Mouse (Mus musculus) intestine, postnatal 0 days (tissue): ENCODE data around the gene Zfp759. TPM values are rescaled to one million over a fixed set of nuclear protein-coding genes. Genes with fewer than 3 reads are reported as not detected.
A peak's percentile ranks its signal among the peaks of the same experiment; 100 is the strongest.
"Not testable (repeated sequence)": the region's sequence is repeated elsewhere in the genome, so short reads cannot be mapped to it uniquely, and the experiment has no call there.

Experiments
- ATAC-seq: fragments of 200-750 bp; cut with Nextera tagmentation; 2 replicates; pipeline ENCODE4 v1.8.0; 2017; ENCODE audit warnings: mild to moderate bottlenecking, moderate TSS enrichment, moderate library complexity
- H3K27ac ChIP-seq: fragments of 300-500 bp; sonication (generic); 2 replicates; pipeline ENCODE4 v1.5.1; 2014; ENCODE audit warnings: mild to moderate bottlenecking, low read depth, low read length, moderate library complexity
- H3K27me3 ChIP-seq: fragments of 300-500 bp; sonication (generic); replicated peaks from 2 replicates; pipeline ENCODE4 v1.6.1; 2014; ENCODE audit warnings: low read length, mixed read lengths; ENCODE audit not compliant: control insufficient read depth, insufficient read depth
- H3K36me3 ChIP-seq: fragments of 300-500 bp; sonication (generic); 2 replicates; pipeline ENCODE4 v1.6.1; 2014; ENCODE audit warnings: mild to moderate bottlenecking, moderate library complexity; ENCODE audit not compliant: control insufficient read depth, insufficient read depth
- H3K4me1 ChIP-seq: fragments of 300-500 bp; sonication (generic); replicated peaks from 2 replicates; pipeline ENCODE4 v1.6.1; 2014; ENCODE audit warnings: antibody characterized with exemption, low read length, mixed read lengths; ENCODE audit not compliant: control insufficient read depth, insufficient read depth
- H3K4me2 ChIP-seq: fragments of 300-500 bp; sonication (generic); replicated peaks from 2 replicates; pipeline ENCODE4 v1.6.1; 2014; ENCODE audit warnings: low read depth, mild to moderate bottlenecking, moderate library complexity
- H3K4me3 ChIP-seq: fragments of 300-500 bp; sonication (generic); 2 replicates; pipeline ENCODE4 v1.5.1; 2014; ENCODE audit warnings: low read depth, low read length
- H3K9ac ChIP-seq: fragments of 300-500 bp; sonication (generic); 2 replicates; pipeline ENCODE4 v1.6.1; 2014; ENCODE audit warnings: mild to moderate bottlenecking, low read depth, low read length
- H3K9me3 ChIP-seq: fragments of 300-500 bp; sonication (generic); 2 replicates; pipeline ENCODE4 v1.6.1; 2016; ENCODE audit warnings: mixed run types; ENCODE audit not compliant: control insufficient read depth
- CTCF ChIP-seq: sonication (generic); IDR thresholded peaks from 2 replicates; pipeline ENCODE4 v1.5.1; 2016; ENCODE audit warnings: low read depth, mild to moderate bottlenecking, control low read depth, antibody characterized with exemption, moderate library complexity
- WGBS: fragments of 180-500 bp; shearing (Covaris S2); extraction: QIAGEN DNeasy Blood & Tissue Kit; methylation state at CpG from one replicate; pipeline ENCODE4 v1.1.7; 2014; 5-methylcytosine and 5-hydroxymethylcytosine counted together
- polyA plus RNA-seq: library from polyadenylated mRNA; unstranded; fragments of >200 nt; fragmentation: Nextera tagmentation; extraction: Ambion mirVana; gene quantifications from 2 replicates; pipeline ENCODE4 v1.2.1, GENCODE M21; 2015

The Zfp759 gene
- 0.57 and 0.60 TPM in 2 replicates for polyA plus RNA-seq

GRCm38 (mm10) chr13:67121360-67121759, at the start of gene Zfp759:
TSS of gene Zfp759 (plus strand) at chr13:67121660.
- H3K4me3 ChIP-seq, H3K4me2 ChIP-seq, H3K27ac ChIP-seq, H3K27me3 ChIP-seq, H3K4me1 ChIP-seq, H3K36me3 ChIP-seq, H3K9ac ChIP-seq, H3K9me3 ChIP-seq, ATAC-seq: not testable (repeated sequence)

GRCm38 (mm10) chr13:67072786-67073185, 48.7 kb upstream of the Zfp759 start:
- TF ChIP-seq CTCF = no peak
- 96% methylated on average over 2 of the region's 2 CpGs for WGBS
- H3K4me1 ChIP-seq = no peaks in the 10 kb centered on the region
- H3K4me2 ChIP-seq = no peak overlapping the region
- H3K36me3 ChIP-seq = peaks cover 23% of the 10 kb centered on the region
- H3K4me3 ChIP-seq = no peak overlapping the region
- H3K9ac ChIP-seq = no peak overlapping the region
- no peak for ATAC-seq
- no peak overlapping the region for H3K27ac ChIP-seq
- H3K9me3 ChIP-seq = peaks cover 13% of the 10 kb centered on the region
- no peaks in the 10 kb centered on the region for H3K27me3 ChIP-seq

- 92% methylated on average over 2 of the region's 2 CpGs for WGBS
- TF ChIP-seq CTCF = no peak
- Histone ChIP-seq H3K27me3 (no peaks in the 10 kb centered on the region), H3K27ac (no peak overlapping the region), H3K9me3 (no peaks in the 10 kb centered on the region), H3K36me3 (peaks cover 10% of the 10 kb centered on the region), H3K9ac (no peak overlapping the region), H3K4me2 (no peak overlapping the region), H3K4me3 (no peak overlapping the region), H3K4me1 (no peaks in the 10 kb centered on the region)
- no peak for ATAC-seq
Observed at GRCm38 (mm10) chr13:67077244-67077643, 44.2 kb upstream of the Zfp759 start.

- Histone ChIP-seq H3K9me3 (no peaks in the 10 kb centered on the region), H3K27me3 (no peaks in the 10 kb centered on the region), H3K4me3 (peak overlapping the region; percentile 60), H3K9ac (peak overlapping the region; percentile 40; the same call in 1 of the 2 replicates), H3K4me1 (no peaks in the 10 kb centered on the region), H3K27ac (peak overlapping the region; percentile 81), H3K36me3 (no peaks in the 10 kb centered on the region), H3K4me2 (peak overlapping the region; percentile 70)
- TF ChIP-seq CTCF = peak; percentile 7; the same call in 1 of the 2 replicates
- under 1% methylated on average over 23 of the region's 24 CpGs for whole genome bisulfite sequencing
- peak; percentile 99 for ATAC-seq
Observed at GRCm38 (mm10) chr13:67081142-67081713, 40.2 kb upstream of the Zfp759 start.

- Histone ChIP-seq H3K4me2 (peak overlapping the region; percentile 70; the same call in 1 of the 2 replicates), H3K9ac (no peak overlapping the region), H3K4me3 (peak overlapping the region; percentile 60; the same call in 1 of the 2 replicates), H3K36me3 (no peaks in the 10 kb centered on the region), H3K4me1 (no peaks in the 10 kb centered on the region), H3K9me3 (no peaks in the 10 kb centered on the region), H3K27ac (no peak overlapping the region), H3K27me3 (no peaks in the 10 kb centered on the region)
- WGBS = 81% methylated on average over 1 of the region's 1 CpGs
- ATAC-seq = no peak
- TF ChIP-seq CTCF = no peak
Observed at GRCm38 (mm10) chr13:67081946-67082345, 39.5 kb upstream of the Zfp759 start.

- TF ChIP-seq CTCF = no peak
- 57% methylated on average over 1 of the region's 1 CpGs for WGBS
- H3K4me1 ChIP-seq = no peaks in the 10 kb centered on the region
Observed at GRCm38 (mm10) chr13:67090154-67090553, 31.3 kb upstream of the Zfp759 start.

More at GRCm38 (mm10) chr13:67090154-67090553, 31.3 kb upstream of the Zfp759 start:
- H3K9ac ChIP-seq = no peak overlapping the region
- no peak overlapping the region for H3K4me3 ChIP-seq
- ATAC-seq = no peak
- H3K9me3 ChIP-seq = no peaks in the 10 kb centered on the region
- no peaks in the 10 kb centered on the region for H3K27me3 ChIP-seq
- H3K4me2 ChIP-seq = no peak overlapping the region
- H3K36me3 ChIP-seq = no peaks in the 10 kb centered on the region
- H3K27ac ChIP-seq = no peak overlapping the region
